8 mouse cellular contexts compared by ENCODE assay signal in the genomic region with DNA sequence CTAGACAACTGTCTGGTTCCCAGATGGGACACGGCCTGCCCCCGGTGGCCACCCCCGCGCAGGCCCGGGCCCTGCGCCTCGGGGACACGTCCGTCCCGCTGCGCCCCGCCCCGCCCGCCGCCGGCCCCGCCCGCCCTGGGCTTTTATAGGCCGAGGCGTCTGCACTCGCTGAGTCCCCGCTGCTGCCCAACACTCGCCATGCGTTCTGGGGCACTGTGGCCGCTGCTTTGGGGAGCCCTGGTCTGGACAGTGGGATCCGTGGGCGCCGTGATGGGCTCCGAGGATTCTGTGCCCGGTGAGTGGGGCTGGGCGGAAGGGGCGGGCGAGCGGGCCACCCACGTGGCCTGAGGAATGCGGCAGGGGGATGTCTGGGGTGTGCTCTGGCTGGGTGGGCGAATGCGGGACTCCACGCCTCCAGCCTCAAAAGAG. TPM values are rescaled to one million over a fixed set of nuclear protein-coding genes. Genes with fewer than 3 reads are reported as not detected.
A peak's percentile ranks its signal among the peaks of the same experiment; 100 is the strongest.
DNase-seq lines count a peak whose midpoint lies in the region; ATAC-seq and TF ChIP-seq lines count a peak whose summit lies in the region.

A gene (plus strand): TSS at position 170 of the 429 bp plus-strand sequence.

- no peaks in the 10 kb centered on the region for H3K9me3 ChIP-seq in neural tube, embryonic 11.5 days (ENCODE audit: control insufficient read depth, low read length)
- 0 out of 2 replicates have a peak, but pooled peaks cover 4% of the 10 kb centered on the region for H3K9me3 ChIP-seq in intestine, postnatal 0 days (ENCODE audit: control insufficient read depth)
- peaks cover 11% of the 10 kb centered on the region for H3K9me3 ChIP-seq in midbrain, embryonic 10.5 days (replicated peaks)

- peaks cover 3% of the 10 kb centered on the region; the same call in 1 of the 2 replicates for H3K4me1 ChIP-seq in neural tube, embryonic 11.5 days (ENCODE audit: control insufficient read depth, insufficient read depth, low read length)
- peaks cover 4% of the 10 kb centered on the region; the same call in 1 of the 2 replicates for H3K4me1 ChIP-seq in embryonic fibroblast, embryonic 13.5 days (ENCODE audit: control insufficient read depth, insufficient read depth, low read length)
- no peaks in the 10 kb centered on the region; the same call in 1 of the 2 replicates for H3K4me1 ChIP-seq in intestine, postnatal 0 days (replicated peaks; ENCODE audit: control insufficient read depth, insufficient read depth, low read length)
- H3K4me1 ChIP-seq in midbrain, embryonic 10.5 days = peaks cover 48% of the 10 kb centered on the region

- H3K27me3 ChIP-seq in neural tube, embryonic 11.5 days (ENCODE audit: control insufficient read depth, insufficient read depth, low read length) = peaks cover 32% of the 10 kb centered on the region
- H3K27me3 ChIP-seq in intestine, postnatal 0 days (replicated peaks; ENCODE audit: control insufficient read depth, insufficient read depth, low read length) = no peaks in the 10 kb centered on the region
- peaks cover 62% of the 10 kb centered on the region for H3K27me3 ChIP-seq in midbrain, embryonic 10.5 days (ENCODE audit: low read depth, poor library complexity, severe bottlenecking)

- H3K27ac ChIP-seq in neural tube, embryonic 11.5 days (ENCODE audit: low read depth, low read length) = no peak within 1 kb of the TSS
- H3K27ac ChIP-seq in embryonic fibroblast, embryonic 13.5 days (ENCODE audit: insufficient read depth, low read length) = peak within 1 kb of the TSS; percentile 30
- H3K27ac ChIP-seq in intestine, postnatal 0 days (ENCODE audit: low read depth, low read length) = 0 out of 2 replicates have a peak within 1 kb of the TSS, but pooled peaks have one; percentile 1
- peak within 1 kb of the TSS; percentile 68; the same call in 1 of the 2 replicates for H3K27ac ChIP-seq in midbrain, embryonic 10.5 days (replicated peaks)

- WGBS in neural tube, embryonic 11.5 days = under 1% methylated on average over 39 of the region's 39 CpGs
- 2% methylated on average over 39 of the region's 39 CpGs for WGBS in intestine, postnatal 0 days
- 1% methylated on average over 39 of the region's 39 CpGs for WGBS in midbrain, embryonic 10.5 days

- TF ChIP-seq POLR2A in embryonic fibroblast, embryonic 13.5 days (IDR thresholded peaks at IDR 0.05; ENCODE audit: low read depth, low read length) = peak; percentile 81

- H3K36me3 ChIP-seq in neural tube, embryonic 11.5 days (ENCODE audit: control insufficient read depth, insufficient read depth, low read length) = no peaks in the 10 kb centered on the region
- H3K36me3 ChIP-seq in intestine, postnatal 0 days (ENCODE audit: control insufficient read depth, insufficient read depth) = no peaks in the 10 kb centered on the region
- H3K36me3 ChIP-seq in midbrain, embryonic 10.5 days = no peaks in the 10 kb centered on the region

- DNase-seq in neural tube, embryonic 11.5 days (ENCODE audit: low spot score) = no peak
- no peak for DNase-seq in neural tube, embryonic 10.5 days (ENCODE audit: extremely low spot score, low spot score)
- peak; percentile 44 for DNase-seq in midbrain, embryonic 10.5 days (ENCODE audit: low spot score)
- no peak for DNase-seq in cerebellum, postnatal 14 days
- DNase-seq in cerebellum, postnatal 10 days = no peak
- DNase-seq in frontal cortex, postnatal 36 days (ENCODE audit: low spot score in 2 of 2) = no peak

- H3K9ac ChIP-seq in neural tube, embryonic 11.5 days (ENCODE audit: low read length) = peak within 1 kb of the TSS; percentile 19
- H3K9ac ChIP-seq in intestine, postnatal 0 days (ENCODE audit: low read depth, low read length) = no peak within 1 kb of the TSS

- no peak for TF ChIP-seq CTCF in embryonic fibroblast, embryonic 13.5 days (IDR thresholded peaks at IDR 0.05; ENCODE audit: borderline replicate concordance, insufficient read depth, low read length)
- TF ChIP-seq CTCF in intestine, postnatal 0 days (IDR thresholded peaks at IDR 0.05; ENCODE audit: low read depth) = 0 out of 2 replicates have a peak, but pooled peaks have one; percentile 2

- H3K4me2 ChIP-seq in neural tube, embryonic 11.5 days (ENCODE audit: low read depth) = peak within 1 kb of the TSS; percentile 45
- H3K4me2 ChIP-seq in intestine, postnatal 0 days (replicated peaks; ENCODE audit: low read depth) = peak within 1 kb of the TSS; percentile 65

- no peak for ATAC-seq in neural tube, embryonic 11.5 days (ENCODE audit: insufficient read depth, low FRiP score, low TSS enrichment)
- no peak for ATAC-seq in intestine, postnatal 0 days

- H3K4me3 ChIP-seq in neural tube, embryonic 11.5 days (ENCODE audit: low read depth, low read length) = peak within 1 kb of the TSS; percentile 29
- H3K4me3 ChIP-seq in embryonic fibroblast, embryonic 13.5 days (ENCODE audit: insufficient read depth, low read length) = peak within 1 kb of the TSS; percentile 59
- peak within 1 kb of the TSS; percentile 36 for H3K4me3 ChIP-seq in intestine, postnatal 0 days (ENCODE audit: low read depth, low read length)
- peak within 1 kb of the TSS; percentile 51 for H3K4me3 ChIP-seq in midbrain, embryonic 10.5 days

RNA-seq across cellular contexts. Expression of the gene that starts here (rescaled TPM):
- polyA plus RNA-seq in neural tube, embryonic 11.5 days (2014; fragmentation: Nextera tagmentation; extraction: Ambion mirVana) = 1.3 and 1.7 TPM in 2 replicates
- 21.9 and 42.7 TPM in 2 replicates for polyA plus RNA-seq in embryonic fibroblast, embryonic 13.5 days (2011; ENCODE audit: insufficient read length, low read depth, missing spikeins)
- 7.3 and 8.9 TPM in 2 replicates for polyA plus RNA-seq in intestine, postnatal 0 days (2015; fragmentation: Nextera tagmentation; extraction: Ambion mirVana)
- polyA plus RNA-seq in midbrain, embryonic 10.5 days (2016; fragmentation: Nextera tagmentation; extraction: Ambion mirVana) = 1.1 and 1.8 TPM in 2 replicates
